Mouse (Mus musculus) telencephalon, adult 2 months (tissue): ENCODE results near the gene Serpinh1.
"Not testable (repeated sequence)": the region's sequence is repeated elsewhere in the genome, so short reads cannot be mapped to it uniquely, and the experiment has no call there.

Source experiments
- DNase-seq: peaks from one replicate; pipeline ENCODE4 v3.0.0-alpha.2; 2011; ENCODE audit warnings: low read depth, low spot score

Gene Serpinh1

GRCm38 (mm10) chr7:99374325-99374724 is 21.3 kb upstream of the Serpinh1 start:
- DNase-seq, result not testable (repeated sequence)

- no peak for DNase-seq
Observed at GRCm38 (mm10) chr7:99366716-99367115, 13.7 kb upstream of the Serpinh1 start.

- DNase-seq, result no peak
Observed at GRCm38 (mm10) chr7:99365069-99365468, 12.0 kb upstream of the Serpinh1 start.

DNA sequence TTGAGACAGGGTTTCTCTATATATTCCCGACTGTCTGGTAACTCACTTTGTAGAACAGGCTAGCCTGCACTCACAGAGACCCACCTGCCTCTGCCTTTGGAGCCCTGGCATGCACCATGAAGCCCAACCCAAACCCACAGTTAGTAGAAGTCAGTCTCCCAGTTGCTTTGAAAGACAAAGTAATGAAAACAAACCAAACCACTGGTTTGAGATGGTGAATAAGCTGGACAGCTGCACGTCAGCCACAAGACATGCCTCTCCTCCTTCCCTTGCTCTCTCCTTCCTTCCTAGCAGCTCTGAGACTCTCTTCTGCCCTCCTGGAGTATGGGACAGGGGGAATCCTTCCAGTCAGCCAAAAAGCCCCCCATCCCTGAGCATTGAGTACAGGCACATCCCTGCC is 9.1 kb upstream of the Serpinh1 start:
- no peak for DNase-seq

DNA sequence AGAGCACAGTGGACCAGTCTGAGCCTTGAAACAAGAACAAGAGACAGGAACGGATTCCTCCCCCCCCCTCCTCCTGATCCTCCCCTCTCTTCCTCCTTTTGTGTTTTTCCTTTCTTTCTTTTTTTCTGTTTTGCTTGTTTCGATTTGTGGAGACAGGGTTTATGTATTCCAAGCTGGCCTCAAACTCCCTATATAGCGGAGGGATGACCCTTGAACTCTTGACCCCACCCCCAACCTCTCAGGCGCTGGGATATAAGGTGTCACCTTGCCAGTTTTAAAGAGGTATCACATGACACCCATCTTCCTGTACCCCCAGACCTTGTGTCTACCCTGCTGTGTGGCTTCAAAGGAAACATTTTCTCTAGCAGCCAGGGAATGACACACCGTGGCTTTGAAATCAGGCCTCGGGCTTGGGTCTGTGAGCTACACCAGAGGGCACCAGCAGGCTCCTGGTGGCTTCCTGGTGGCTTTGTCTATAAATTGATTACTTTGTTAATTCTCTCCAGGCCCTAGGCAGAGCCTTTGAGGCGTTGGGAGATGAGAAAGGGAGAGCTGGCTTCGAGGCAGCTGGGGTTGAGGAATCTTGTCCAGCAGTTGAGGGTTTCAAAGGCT is 7.9 kb upstream of the Serpinh1 start:
- no peak for DNase-seq

GRCm38 (mm10) chr7:99360021-99360802 is 7.2 kb upstream of the Serpinh1 start:
- peak; percentile 76 for DNase-seq

GRCm38 (mm10) chr7:99358371-99358770 is 5.3 kb upstream of the Serpinh1 start:
- no peak for DNase-seq

GRCm38 (mm10) chr7:99357201-99357600 is 4.2 kb upstream of the Serpinh1 start:
- DNase-seq, result no peak

DNA sequence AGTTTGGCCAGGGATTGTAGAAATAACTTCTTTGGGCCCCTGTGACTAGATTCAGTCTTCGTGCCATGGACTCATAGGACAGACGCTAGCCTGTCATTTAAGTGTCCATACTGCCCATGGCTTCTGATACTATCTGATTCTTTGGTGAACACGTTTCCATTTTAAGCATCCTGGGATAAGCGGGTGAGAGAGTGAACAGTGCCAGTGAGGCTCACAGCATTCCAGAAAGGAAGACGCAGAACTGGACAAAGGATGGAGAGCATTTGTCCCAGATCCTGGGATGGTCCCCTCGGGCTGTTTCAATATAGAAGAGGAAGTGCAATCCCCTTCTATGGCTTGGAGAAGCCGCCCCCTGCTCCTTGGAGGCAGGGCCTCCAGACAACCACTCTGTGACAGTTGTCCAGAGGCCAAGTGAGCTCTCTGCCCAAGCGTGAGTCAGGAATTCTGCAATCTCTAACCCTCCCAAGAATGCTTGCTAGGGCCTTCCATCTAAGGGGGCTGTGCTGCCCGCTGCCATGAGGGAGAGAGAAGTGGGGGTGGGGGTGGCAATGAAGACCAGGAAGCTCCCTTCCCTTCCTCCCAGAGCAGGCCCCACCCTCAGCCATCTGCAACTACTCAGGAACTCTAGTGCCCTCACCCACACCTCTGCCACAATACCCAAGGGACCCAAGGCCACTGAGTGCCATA is 3.3 kb upstream of the Serpinh1 start:
- no peak for DNase-seq

- peak; percentile 72 for DNase-seq
Observed at GRCm38 (mm10) chr7:99355731-99356131, 2.7 kb upstream of the Serpinh1 start.

GRCm38 (mm10) chr7:99351802-99352517 is 1.1 kb downstream of the Serpinh1 start:
- DNase-seq, result no peak

DNA sequence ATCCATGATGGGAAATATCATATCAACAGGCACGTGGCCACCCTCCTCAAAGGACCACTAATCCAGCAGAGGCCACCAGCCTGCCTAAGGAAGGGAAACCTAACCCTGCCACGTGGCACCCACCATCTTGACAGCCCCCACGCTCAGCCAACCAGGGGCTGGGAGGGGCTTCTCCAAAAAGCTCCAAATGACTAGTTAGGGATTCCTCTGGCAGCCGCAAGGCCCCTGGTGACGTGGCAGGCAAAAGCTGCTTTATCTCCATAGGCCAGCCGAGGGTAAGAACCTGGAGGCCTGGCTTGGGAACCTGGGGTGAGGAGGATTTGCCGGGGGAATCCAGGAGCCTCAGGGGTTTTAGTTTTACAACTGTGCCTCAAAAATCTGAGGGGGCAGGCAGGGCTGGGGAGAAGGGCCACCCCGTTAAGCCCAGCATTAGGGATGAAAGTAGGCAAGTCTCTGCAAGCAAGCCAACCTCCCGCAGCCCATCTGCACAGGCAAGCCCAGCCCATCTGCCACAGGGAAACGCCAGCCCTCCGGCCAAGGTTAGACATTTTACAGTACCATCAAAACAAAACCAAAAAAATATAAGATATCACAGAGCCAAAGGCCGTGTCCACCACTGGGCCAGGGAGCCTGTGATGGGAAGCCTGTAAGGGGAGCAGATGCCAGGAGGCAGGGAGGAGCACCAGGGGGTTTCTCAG is 1.8 kb downstream of the Serpinh1 start:
- no peak for DNase-seq

- no peak for DNase-seq
Observed at GRCm38 (mm10) chr7:99349782-99350720, 3.0 kb downstream of the Serpinh1 start.

GRCm38 (mm10) chr7:99348883-99349282 is 4.2 kb downstream of the Serpinh1 start:
- no peak for DNase-seq

GRCm38 (mm10) chr7:99347268-99347667 is 5.8 kb downstream of the Serpinh1 start:
- no peak for DNase-seq

GRCm38 (mm10) chr7:99343577-99343976 is 9.5 kb downstream of the Serpinh1 start:
- no peak for DNase-seq

DNA sequence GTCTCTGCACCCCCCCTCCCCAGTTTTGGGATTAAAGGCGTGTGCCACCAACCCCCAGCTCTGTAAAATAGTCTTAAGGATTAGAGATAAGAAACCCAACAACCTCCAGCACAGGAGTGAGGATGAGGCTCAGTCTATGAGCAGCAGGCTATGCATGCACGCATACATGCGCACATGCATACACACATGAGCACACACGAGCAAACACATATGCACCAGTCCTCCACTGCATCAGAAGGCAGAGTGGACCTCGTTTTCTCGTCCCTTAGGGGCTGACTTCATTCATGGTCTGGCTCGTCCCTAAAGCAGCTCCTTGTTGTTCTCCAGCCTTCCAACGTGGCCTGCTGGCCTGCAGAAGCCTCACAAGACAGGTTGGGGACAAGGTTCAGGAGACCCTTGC is 12.3 kb downstream of the Serpinh1 start:
- DNase-seq, result no peak

- no peak for DNase-seq
Observed at GRCm38 (mm10) chr7:99332774-99333480, 20.1 kb downstream of the Serpinh1 start.

DNA sequence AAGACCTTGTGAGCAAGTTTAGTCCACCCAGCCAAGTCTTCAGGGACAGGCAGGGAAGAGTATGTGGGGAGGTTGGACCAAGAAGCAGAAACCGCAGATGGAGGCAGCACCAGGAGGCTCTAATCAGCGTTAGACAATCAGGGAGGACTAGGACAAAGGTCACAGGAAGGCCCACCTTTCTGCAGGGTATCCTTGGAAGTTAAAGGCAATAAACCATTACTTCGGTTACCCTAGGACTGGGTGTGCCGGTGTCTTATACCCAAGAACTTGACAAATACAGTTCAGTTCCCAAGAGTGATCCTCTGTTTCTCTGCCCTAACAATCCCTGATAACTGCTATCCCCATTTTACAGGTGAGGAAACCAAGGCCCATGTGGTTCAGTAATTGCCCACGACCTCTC is 23.0 kb downstream of the Serpinh1 start:
- no peak for DNase-seq

DNA sequence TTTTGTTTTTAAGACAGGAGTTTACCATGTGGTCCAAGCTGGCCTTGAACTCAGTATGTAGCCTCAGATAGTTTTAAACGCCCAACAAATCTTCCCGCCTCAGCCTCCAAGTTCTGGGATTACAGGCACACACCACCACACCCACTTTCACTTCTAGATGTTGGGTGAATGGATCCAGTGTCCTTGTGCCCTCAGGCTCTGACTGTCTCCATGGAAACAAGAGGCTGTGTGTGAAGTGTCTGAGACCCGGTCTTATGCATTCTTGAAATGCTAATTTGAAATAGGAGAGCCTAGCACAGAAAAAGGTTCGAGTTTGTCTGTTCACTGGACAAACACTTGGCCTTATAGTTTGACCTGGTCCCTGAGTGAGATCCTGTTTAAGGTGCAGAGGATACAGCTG is 24.2 kb downstream of the Serpinh1 start:
- DNase-seq, result no peak
